Mouse (Mus musculus) testis, adult 2 months (tissue): ENCODE results near the gene Arl4c. TPM values are rescaled to one million over a fixed set of nuclear protein-coding genes. Genes with fewer than 3 reads are reported as not detected.

Source experiments
- H3K27ac ChIP-seq: fragments of 200-500 bp; 2 replicates; pipeline ENCODE4 v1.5.1; 2012; ENCODE audit warnings: low read depth, low read length; ENCODE audit not compliant: control insufficient read depth, insufficient read depth
- H3K27me3 ChIP-seq: fragments of 200-500 bp; 2 replicates; pipeline ENCODE4 v1.6.1; 2012; ENCODE audit warnings: mild to moderate bottlenecking, low read length, moderate library complexity; ENCODE audit not compliant: control insufficient read depth, insufficient read depth
- H3K36me3 ChIP-seq: fragments of 200-500 bp; 2 replicates; pipeline ENCODE4 v1.6.1; 2012; ENCODE audit warnings: mild to moderate bottlenecking, low read length; ENCODE audit not compliant: control insufficient read depth, insufficient read depth
- H3K4me1 ChIP-seq: fragments of 200-500 bp; 2 replicates; pipeline ENCODE4 v1.6.1; 2012; ENCODE audit warnings: low read length; ENCODE audit not compliant: control insufficient read depth, insufficient read depth
- H3K4me3 ChIP-seq: fragments of 200-500 bp; 2 replicates; pipeline ENCODE4 v1.5.1; 2012; ENCODE audit warnings: low read depth, mild to moderate bottlenecking, low read length, moderate library complexity, mixed read lengths; ENCODE audit not compliant: control insufficient read depth
- CTCF ChIP-seq: fragments of 200-500 bp; IDR thresholded peaks from 2 replicates; pipeline ENCODE4 v1.5.1; 2012; ENCODE audit warnings: low read depth, mild to moderate bottlenecking, inconsistent platforms, low read length, moderate library complexity; ENCODE audit not compliant: control insufficient read depth, insufficient read depth, insufficient replicate concordance
- POLR2A ChIP-seq: fragments of 200-500 bp; IDR thresholded peaks from 2 replicates; pipeline ENCODE4 v1.6.1; 2012; ENCODE audit warnings: low read depth, mild to moderate bottlenecking, inconsistent platforms, low read length, moderate library complexity; ENCODE audit not compliant: control insufficient read depth
- polyA plus RNA-seq: library from polyadenylated mRNA; depleted of rRNA; stranded (reverse); fragments of >200 nt; gene quantifications from 2 replicates; pipeline ENCODE4 v1.2.3, GENCODE M21; 2012; rRNA removed

The Arl4c gene
- 5.2 and 5.7 TPM in 2 replicates for polyA plus RNA-seq

GRCm38 (mm10) chr1:88701870-88702661, at the start of gene Arl4c:
Arl4c (minus strand) TSS chr1:88702221.
- Histone ChIP-seq H3K27ac (no peak within 1 kb of the TSS), H3K27me3 (no peaks in the 10 kb centered on the region), H3K4me1 (peaks cover 30% of the 10 kb centered on the region), H3K36me3 (no peaks in the 10 kb centered on the region), H3K4me3 (peak within 1 kb of the TSS; percentile 82)
- TF ChIP-seq POLR2A (peak; percentile 36), CTCF (no peak)

- H3K4me1 ChIP-seq = no peaks in the 10 kb centered on the region
- no peak overlapping the region for H3K27ac ChIP-seq
- no peaks in the 10 kb centered on the region for H3K27me3 ChIP-seq
- no peak overlapping the region for H3K4me3 ChIP-seq
- no peaks in the 10 kb centered on the region for H3K36me3 ChIP-seq
- no peak for TF ChIP-seq POLR2A
- TF ChIP-seq CTCF = no peak
Measured at GRCm38 (mm10) chr1:88751332-88751731, 49.3 kb upstream of the Arl4c start.

- TF ChIP-seq POLR2A = no peak
- no peak for TF ChIP-seq CTCF
- Histone ChIP-seq H3K4me1 (no peaks in the 10 kb centered on the region; the same call in 1 of the 2 replicates), H3K4me3 (no peak overlapping the region), H3K36me3 (no peaks in the 10 kb centered on the region), H3K27ac (no peak overlapping the region), H3K27me3 (no peaks in the 10 kb centered on the region)
Measured at GRCm38 (mm10) chr1:88750576-88750975, 48.6 kb upstream of the Arl4c start.

- Histone ChIP-seq H3K27me3 (no peaks in the 10 kb centered on the region), H3K4me1 (peaks cover 2% of the 10 kb centered on the region; the same call in 1 of the 2 replicates), H3K36me3 (no peaks in the 10 kb centered on the region), H3K27ac (no peak overlapping the region), H3K4me3 (no peak overlapping the region)
- TF ChIP-seq CTCF (no peak), POLR2A (no peak)
Measured at GRCm38 (mm10) chr1:88750126-88750525, 48.1 kb upstream of the Arl4c start.

- Histone ChIP-seq H3K4me1 (peaks cover 5% of the 10 kb centered on the region), H3K36me3 (no peaks in the 10 kb centered on the region), H3K27ac (no peak overlapping the region), H3K4me3 (no peak overlapping the region), H3K27me3 (no peaks in the 10 kb centered on the region)
- TF ChIP-seq POLR2A (no peak), CTCF (no peak)
Measured at GRCm38 (mm10) chr1:88749106-88749505, 47.1 kb upstream of the Arl4c start.

- H3K27ac ChIP-seq = no peak overlapping the region
- TF ChIP-seq POLR2A (no peak), CTCF (peak; percentile 80; the same call in 1 of the 2 replicates)
Measured at GRCm38 (mm10) chr1:88745256-88745655, 43.2 kb upstream of the Arl4c start.

GRCm38 (mm10) chr1:88744261-88744660, 42.2 kb upstream of the Arl4c start:
- Histone ChIP-seq H3K27ac (no peak overlapping the region), H3K4me3 (no peak overlapping the region), H3K36me3 (no peaks in the 10 kb centered on the region), H3K27me3 (no peaks in the 10 kb centered on the region), H3K4me1 (peaks cover 5% of the 10 kb centered on the region)
- TF ChIP-seq CTCF = no peak
- TF ChIP-seq POLR2A = no peak

More at GRCm38 (mm10) chr1:88745256-88745655, 43.2 kb upstream of the Arl4c start:
- H3K27me3 ChIP-seq = no peaks in the 10 kb centered on the region
- H3K4me3 ChIP-seq = no peak overlapping the region
- H3K4me1 ChIP-seq = peaks cover 5% of the 10 kb centered on the region
- no peaks in the 10 kb centered on the region for H3K36me3 ChIP-seq

GRCm38 (mm10) chr1:88742372-88742771, 40.4 kb upstream of the Arl4c start:
- Histone ChIP-seq H3K4me1 (peaks cover 5% of the 10 kb centered on the region), H3K4me3 (no peak overlapping the region), H3K36me3 (no peaks in the 10 kb centered on the region), H3K27ac (no peak overlapping the region), H3K27me3 (no peaks in the 10 kb centered on the region)
- TF ChIP-seq POLR2A (no peak), CTCF (peak; percentile 78; the same call in 1 of the 2 replicates)
